Mouse (Mus musculus): ENCODE data around the gene Nat14. TPM values are rescaled to one million over a fixed set of nuclear protein-coding genes. Genes with fewer than 3 reads are reported as not detected.

The Nat14 gene
- polyA plus RNA-seq, 1 experiment from 2014 or later = 49.4 TPM

GRCm38 (mm10) chr7:4922931-4923565 lies 1.2 kb downstream of the Nat14 start:
- 0% methylated on average over 14 of the region's 14 CpGs for WGBS
- Histone ChIP-seq H3K9me3 (replicated peaks; ENCODE audit: control insufficient read depth, low read length, poor library complexity, severe bottlenecking) (no peaks in the 10 kb centered on the region), H3K4me2 (ENCODE audit: low read length) (peak overlapping the region; percentile 92), H3K27ac (ENCODE audit: low read length) (peak overlapping the region; percentile 99), H3K4me3 (ENCODE audit: low read depth, low read length) (peak overlapping the region; percentile 41), H3K36me3 (ENCODE audit: control insufficient read depth, insufficient read depth, low read length) (peaks cover 14% of the 10 kb centered on the region), H3K9ac (ENCODE audit: low read depth, low read length) (peak overlapping the region; percentile 85), H3K4me1 (ENCODE audit: control insufficient read depth, insufficient read depth, low read length) (peaks cover 38% of the 10 kb centered on the region), H3K27me3 (ENCODE audit: control insufficient read depth, insufficient read depth, low read depth, low read length) (no peaks in the 10 kb centered on the region)
- peak; percentile 67 for ATAC-seq

- 4% methylated on average over 37 of the region's 37 CpGs for WGBS
- Histone ChIP-seq H3K27me3 (ENCODE audit: control insufficient read depth, insufficient read depth, low read depth, low read length) (no peaks in the 10 kb centered on the region), H3K4me3 (ENCODE audit: low read depth, low read length) (peak overlapping the region; percentile 41), H3K4me1 (ENCODE audit: control insufficient read depth, insufficient read depth, low read length) (peaks cover 38% of the 10 kb centered on the region), H3K36me3 (ENCODE audit: control insufficient read depth, insufficient read depth, low read length) (peaks cover 13% of the 10 kb centered on the region), H3K9ac (ENCODE audit: low read depth, low read length) (peak overlapping the region; percentile 85), H3K4me2 (ENCODE audit: low read length) (peak overlapping the region; percentile 92), H3K9me3 (replicated peaks; ENCODE audit: control insufficient read depth, low read length, poor library complexity, severe bottlenecking) (no peaks in the 10 kb centered on the region), H3K27ac (ENCODE audit: low read length) (peak overlapping the region; percentile 99)
- ATAC-seq = peak; percentile 6
Measured at GRCm38 (mm10) chr7:4923586-4924364, 1.9 kb downstream of the Nat14 start.

- H3K4me3 ChIP-seq (ENCODE audit: low read depth, low read length) = peak overlapping the region; percentile 41
- H3K9me3 ChIP-seq (replicated peaks; ENCODE audit: control insufficient read depth, low read length, poor library complexity, severe bottlenecking) = no peaks in the 10 kb centered on the region
- H3K4me1 ChIP-seq (ENCODE audit: control insufficient read depth, insufficient read depth, low read length) = peaks cover 38% of the 10 kb centered on the region
- peak overlapping the region; percentile 92 for H3K4me2 ChIP-seq (ENCODE audit: low read length)
- 0% methylated on average over 4 of the region's 4 CpGs for WGBS
- peak overlapping the region; percentile 99 for H3K27ac ChIP-seq (ENCODE audit: low read length)
- H3K36me3 ChIP-seq (ENCODE audit: control insufficient read depth, insufficient read depth, low read length) = peaks cover 11% of the 10 kb centered on the region
- peak overlapping the region; percentile 85 for H3K9ac ChIP-seq (ENCODE audit: low read depth, low read length)
- no peak for ATAC-seq
- no peaks in the 10 kb centered on the region for H3K27me3 ChIP-seq (ENCODE audit: control insufficient read depth, insufficient read depth, low read depth, low read length)
Measured at GRCm38 (mm10) chr7:4924483-4924882, 2.7 kb downstream of the Nat14 start.

- Histone ChIP-seq H3K9me3 (replicated peaks; ENCODE audit: control insufficient read depth, low read length, poor library complexity, severe bottlenecking) (no peaks in the 10 kb centered on the region), H3K36me3 (ENCODE audit: control insufficient read depth, insufficient read depth, low read length) (peaks cover 9% of the 10 kb centered on the region), H3K4me2 (ENCODE audit: low read length) (peak overlapping the region; percentile 92), H3K27me3 (ENCODE audit: control insufficient read depth, insufficient read depth, low read depth, low read length) (no peaks in the 10 kb centered on the region), H3K9ac (ENCODE audit: low read depth, low read length) (no peak overlapping the region), H3K27ac (ENCODE audit: low read length) (peak overlapping the region; percentile 99), H3K4me1 (ENCODE audit: control insufficient read depth, insufficient read depth, low read length) (peaks cover 38% of the 10 kb centered on the region), H3K4me3 (ENCODE audit: low read depth, low read length) (no peak overlapping the region)
- ATAC-seq = no peak
- WGBS = 4% methylated on average over 3 of the region's 4 CpGs
Measured at GRCm38 (mm10) chr7:4924891-4925301, 3.1 kb downstream of the Nat14 start.

GRCm38 (mm10) chr7:4925441-4926381 lies 3.9 kb downstream of the Nat14 start, which contains the start of gene Ssc5d:
Ssc5d (plus strand) TSS chr7:4925785.
- 0% methylated on average over 5 of the region's 6 CpGs for WGBS
- no peaks in the 10 kb centered on the region for H3K27me3 ChIP-seq (ENCODE audit: control insufficient read depth, insufficient read depth, low read depth, low read length)
- H3K36me3 ChIP-seq (ENCODE audit: control insufficient read depth, insufficient read depth, low read length) = peaks cover 3% of the 10 kb centered on the region; the same call in 1 of the 2 replicates
- H3K4me2 ChIP-seq (ENCODE audit: low read length) = peak within 1 kb of the TSS; percentile 92
- no peak for ATAC-seq
- H3K4me3 ChIP-seq (ENCODE audit: low read depth, low read length) = no peak within 1 kb of the TSS
- peak within 1 kb of the TSS; percentile 50 for H3K9ac ChIP-seq (ENCODE audit: low read depth, low read length)
- peak within 1 kb of the TSS; percentile 99 for H3K27ac ChIP-seq (ENCODE audit: low read length)
- H3K9me3 ChIP-seq (replicated peaks; ENCODE audit: control insufficient read depth, low read length, poor library complexity, severe bottlenecking) = no peaks in the 10 kb centered on the region
- peaks cover 38% of the 10 kb centered on the region for H3K4me1 ChIP-seq (ENCODE audit: control insufficient read depth, insufficient read depth, low read length)

GRCm38 (mm10) chr7:4926849-4927248 lies 5.0 kb downstream of the Nat14 start:
- Histone ChIP-seq H3K27me3 (ENCODE audit: control insufficient read depth, insufficient read depth, low read depth, low read length) (no peaks in the 10 kb centered on the region), H3K4me1 (ENCODE audit: control insufficient read depth, insufficient read depth, low read length) (peaks cover 26% of the 10 kb centered on the region), H3K9me3 (replicated peaks; ENCODE audit: control insufficient read depth, low read length, poor library complexity, severe bottlenecking) (no peaks in the 10 kb centered on the region), H3K36me3 (ENCODE audit: control insufficient read depth, insufficient read depth, low read length) (no peaks in the 10 kb centered on the region), H3K9ac (ENCODE audit: low read depth, low read length) (no peak overlapping the region), H3K4me3 (ENCODE audit: low read depth, low read length) (no peak overlapping the region), H3K4me2 (ENCODE audit: low read length) (no peak overlapping the region), H3K27ac (ENCODE audit: low read length) (no peak overlapping the region)
- WGBS = 81% methylated on average over 16 of the region's 16 CpGs
- no peak for ATAC-seq

GRCm38 (mm10) chr7:4927711-4928110 lies 5.9 kb downstream of the Nat14 start:
- H3K27ac ChIP-seq (ENCODE audit: low read length) = no peak overlapping the region
- peaks cover 23% of the 10 kb centered on the region for H3K4me1 ChIP-seq (ENCODE audit: control insufficient read depth, insufficient read depth, low read length)
- no peaks in the 10 kb centered on the region for H3K9me3 ChIP-seq (replicated peaks; ENCODE audit: control insufficient read depth, low read length, poor library complexity, severe bottlenecking)
- H3K4me3 ChIP-seq (ENCODE audit: low read depth, low read length) = no peak overlapping the region
- 66% methylated on average over 8 of the region's 8 CpGs for WGBS
- H3K27me3 ChIP-seq (ENCODE audit: control insufficient read depth, insufficient read depth, low read depth, low read length) = no peaks in the 10 kb centered on the region
- no peak for ATAC-seq
- no peak overlapping the region for H3K9ac ChIP-seq (ENCODE audit: low read depth, low read length)
- H3K36me3 ChIP-seq (ENCODE audit: control insufficient read depth, insufficient read depth, low read length) = no peaks in the 10 kb centered on the region
- H3K4me2 ChIP-seq (ENCODE audit: low read length) = no peak overlapping the region

- WGBS = 85% methylated on average over 17 of the region's 17 CpGs
- H3K9ac ChIP-seq (ENCODE audit: low read depth, low read length) = no peak overlapping the region
- H3K27ac ChIP-seq (ENCODE audit: low read length) = no peak overlapping the region
- H3K27me3 ChIP-seq (ENCODE audit: control insufficient read depth, insufficient read depth, low read depth, low read length) = no peaks in the 10 kb centered on the region
- peaks cover 23% of the 10 kb centered on the region for H3K4me1 ChIP-seq (ENCODE audit: control insufficient read depth, insufficient read depth, low read length)
- H3K4me3 ChIP-seq (ENCODE audit: low read depth, low read length) = no peak overlapping the region
- no peaks in the 10 kb centered on the region for H3K36me3 ChIP-seq (ENCODE audit: control insufficient read depth, insufficient read depth, low read length)
- no peaks in the 10 kb centered on the region for H3K9me3 ChIP-seq (replicated peaks; ENCODE audit: control insufficient read depth, low read length, poor library complexity, severe bottlenecking)
- H3K4me2 ChIP-seq (ENCODE audit: low read length) = no peak overlapping the region
- no peak for ATAC-seq
Measured at GRCm38 (mm10) chr7:4928323-4928722, 6.5 kb downstream of the Nat14 start.
